Mouse (Mus musculus): Measurements from ENCODE around the gene Krt14.
A peak's percentile ranks its signal among the peaks of the same experiment; 100 is the strongest.
"Not testable (repeated sequence)": the region's sequence is repeated elsewhere in the genome, so short reads cannot be mapped to it uniquely, and the experiment has no call there.

The Krt14 gene

DNA sequence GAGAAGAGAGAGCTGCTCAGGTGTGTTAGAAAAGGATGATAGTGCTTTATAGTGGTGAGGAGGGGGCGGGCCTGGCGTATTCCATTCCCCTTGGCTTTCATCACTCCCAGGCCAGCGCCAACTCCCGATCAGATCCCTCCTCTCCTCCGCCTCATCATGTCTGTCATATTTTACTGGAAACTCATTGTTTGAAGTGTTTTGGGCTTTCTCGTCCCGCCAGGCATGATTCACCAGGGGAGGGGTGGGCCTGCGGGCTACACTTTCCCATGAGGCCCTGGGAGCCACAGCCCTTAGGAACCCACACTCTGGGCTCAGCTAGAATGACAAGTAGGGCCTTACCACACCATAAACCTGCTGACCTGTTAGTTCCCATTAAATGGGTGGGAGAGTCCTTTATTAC lies at the start of gene Krt14:
Gene Krt14, minus strand, starts transcription at position 51 of the 400 bp plus-strand sequence.
- no peak for DNase-seq (ENCODE audit: low spot score)

DNA sequence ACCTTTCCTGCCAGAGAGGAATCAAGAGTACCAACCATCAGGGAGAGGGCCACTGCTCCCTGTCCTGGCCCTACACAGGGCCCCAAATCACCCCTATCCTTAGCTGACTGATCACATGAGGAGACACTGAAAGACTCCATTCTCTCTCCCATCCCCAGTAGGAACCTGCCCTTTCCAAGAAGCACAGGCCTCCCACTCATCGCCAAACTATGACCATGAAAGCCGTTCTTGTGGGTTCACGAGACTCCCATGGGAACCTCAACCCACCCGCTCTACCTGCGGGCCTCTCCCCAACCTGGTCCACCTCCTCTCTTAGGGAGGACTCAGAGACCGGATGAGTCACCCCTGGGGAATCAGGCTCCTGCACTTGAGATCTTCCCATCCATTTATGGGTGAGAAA lies 48.2 kb upstream of the Krt14 start:
- no peak for DNase-seq (ENCODE audit: low spot score)

DNA sequence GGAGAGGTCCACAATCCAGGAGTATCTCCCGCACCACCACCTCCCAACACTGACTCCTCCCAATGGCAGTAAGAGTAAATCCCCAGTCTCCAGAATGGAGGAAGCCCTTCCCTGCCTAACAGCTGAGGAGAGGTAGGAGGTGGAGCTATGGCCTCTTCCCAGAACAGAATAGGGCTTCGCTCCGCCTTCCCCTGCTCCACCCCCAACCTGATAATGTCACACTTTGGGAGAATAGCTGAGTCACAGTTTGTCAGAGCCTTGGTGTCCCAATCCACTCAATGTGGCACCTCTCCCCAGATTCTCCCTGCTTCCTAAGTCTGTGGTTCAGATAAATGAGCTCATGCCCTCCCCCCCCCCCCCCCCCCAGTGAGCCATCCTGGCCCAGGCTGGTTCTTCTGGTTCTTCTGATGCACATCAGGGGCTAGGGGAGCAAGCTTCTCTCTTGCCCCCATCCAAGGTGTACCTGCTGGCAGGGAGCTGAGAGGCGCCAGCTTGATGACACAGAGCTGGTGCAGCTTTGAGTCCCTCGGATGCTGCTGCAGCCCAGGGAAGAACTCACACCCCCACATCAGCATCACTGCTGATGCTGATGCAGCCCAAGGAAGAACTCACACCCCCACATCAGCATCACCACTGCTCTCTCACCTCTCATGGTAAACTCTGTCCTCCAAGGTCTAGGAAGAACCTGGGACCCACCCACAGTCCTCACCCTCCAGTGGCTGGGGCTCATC lies 47.2 kb upstream of the Krt14 start:
- DNase-seq (ENCODE audit: low spot score): no peak

DNA sequence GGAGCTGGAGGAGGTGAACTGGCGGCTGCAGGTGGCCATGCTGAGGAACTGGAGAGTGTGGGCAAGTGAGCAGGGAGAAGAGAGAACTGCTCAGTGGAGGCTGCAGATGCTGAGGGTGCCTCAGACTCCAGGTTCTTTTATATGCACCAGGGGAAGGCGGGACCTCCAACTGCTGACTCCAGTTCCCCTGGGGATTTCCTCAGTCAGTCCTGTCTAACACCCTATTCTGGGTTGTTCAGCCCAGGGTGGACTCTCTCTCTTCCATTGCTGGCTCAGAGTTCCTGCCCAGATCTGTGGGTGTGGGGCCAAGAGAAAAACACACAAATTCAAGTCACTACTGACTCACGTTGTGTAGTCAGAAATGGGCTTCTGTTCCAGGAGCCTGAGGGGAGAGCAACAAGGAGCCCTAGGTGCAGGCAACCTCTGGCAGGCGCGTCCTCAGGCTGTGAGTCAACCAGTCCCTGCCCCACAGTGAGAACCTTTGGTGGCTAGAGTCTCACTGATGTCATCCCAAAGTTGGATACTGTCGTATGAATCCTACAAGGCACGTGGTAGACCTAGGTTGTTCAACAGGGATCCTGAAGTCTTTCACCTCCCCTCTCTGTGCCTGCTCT lies 41.6 kb upstream of the Krt14 start, which contains the start of gene Krt16:
Gene Krt16, minus strand, starts transcription at position 51 of the 614 bp plus-strand sequence.
- DNase-seq (ENCODE audit: low spot score): no peak

DNA sequence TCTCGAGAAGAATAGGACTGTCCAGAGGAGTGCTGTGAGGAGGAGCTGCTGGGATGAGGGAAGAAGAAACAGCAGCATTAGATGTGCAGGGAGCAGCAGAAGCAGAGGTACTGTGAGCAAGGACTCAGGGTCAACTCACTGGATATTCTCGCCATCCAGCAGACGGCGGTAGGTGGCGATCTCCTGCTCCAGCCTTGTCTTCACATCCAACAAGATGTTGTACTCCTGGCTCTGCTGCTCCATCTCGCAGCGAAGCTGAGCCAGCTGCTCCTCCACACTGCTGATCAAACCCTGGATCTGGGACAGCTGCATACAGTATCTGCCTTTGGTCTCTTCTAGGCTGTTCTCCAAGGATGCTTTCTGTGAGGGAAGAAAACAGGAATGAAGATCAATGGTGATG lies 39.1 kb upstream of the Krt14 start:
- not testable (repeated sequence) for DNase-seq (ENCODE audit: low spot score)

DNA sequence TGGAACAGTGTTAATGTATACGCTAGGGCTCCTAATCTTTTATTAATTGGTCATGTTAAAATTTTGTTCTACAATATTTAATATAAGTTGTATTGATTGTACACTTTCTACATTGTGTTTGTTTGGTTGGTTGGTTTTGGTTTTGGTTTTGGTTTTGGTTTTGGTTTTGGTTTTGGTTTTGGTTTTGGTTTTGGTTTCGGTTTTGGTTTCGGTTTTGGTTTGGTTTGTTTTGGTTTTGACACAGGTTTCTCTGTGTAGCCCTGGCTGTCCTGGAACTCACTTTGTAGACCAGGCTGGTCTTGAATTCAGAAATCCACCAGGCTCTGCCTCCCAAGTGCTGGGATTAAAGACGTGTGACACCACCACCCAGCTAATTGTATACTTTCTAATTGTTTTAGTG lies 32.9 kb upstream of the Krt14 start:
- DNase-seq (ENCODE audit: low spot score): not testable (repeated sequence)

DNA sequence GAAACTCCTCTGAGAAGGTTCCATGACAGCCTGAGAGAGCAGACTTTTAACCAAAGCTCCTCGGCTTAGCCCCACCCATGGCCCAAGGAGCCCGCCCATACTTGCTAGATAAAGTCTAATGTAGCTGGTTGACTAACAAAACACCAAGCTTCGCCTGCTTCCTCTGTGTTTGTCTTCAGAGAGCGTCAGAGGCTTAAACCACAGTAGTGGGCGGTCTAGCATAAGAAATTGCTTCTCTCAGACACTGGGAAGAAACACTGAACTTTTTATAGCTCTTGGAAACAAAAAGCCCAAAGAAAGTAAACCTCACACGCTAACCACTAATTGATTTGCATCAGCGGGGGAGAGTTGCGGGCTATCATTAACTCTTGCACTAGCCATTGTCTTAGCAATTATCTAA lies 14.4 kb upstream of the Krt14 start:
- DNase-seq (ENCODE audit: low spot score): no peak

DNA sequence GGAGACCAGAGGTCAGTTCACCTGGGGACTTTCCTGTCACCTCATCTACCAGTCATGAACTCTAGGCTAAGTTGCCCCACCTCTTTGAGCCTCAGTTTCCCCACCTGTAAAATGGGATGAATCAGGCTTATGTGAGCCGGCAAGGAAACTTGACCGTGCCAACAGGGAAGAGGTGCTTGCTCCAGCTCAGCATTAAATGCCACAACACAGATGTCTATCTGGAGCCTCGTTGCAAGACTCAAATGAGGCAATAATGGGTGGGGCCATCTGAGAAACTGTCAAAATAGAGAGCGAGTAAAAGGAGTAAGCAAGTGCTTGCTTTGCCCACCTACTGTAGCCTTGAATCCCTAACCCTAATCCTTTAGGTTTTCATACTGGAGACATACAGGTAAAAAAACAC lies 12.0 kb upstream of the Krt14 start:
- DNase-seq (ENCODE audit: low spot score): no peak

DNA sequence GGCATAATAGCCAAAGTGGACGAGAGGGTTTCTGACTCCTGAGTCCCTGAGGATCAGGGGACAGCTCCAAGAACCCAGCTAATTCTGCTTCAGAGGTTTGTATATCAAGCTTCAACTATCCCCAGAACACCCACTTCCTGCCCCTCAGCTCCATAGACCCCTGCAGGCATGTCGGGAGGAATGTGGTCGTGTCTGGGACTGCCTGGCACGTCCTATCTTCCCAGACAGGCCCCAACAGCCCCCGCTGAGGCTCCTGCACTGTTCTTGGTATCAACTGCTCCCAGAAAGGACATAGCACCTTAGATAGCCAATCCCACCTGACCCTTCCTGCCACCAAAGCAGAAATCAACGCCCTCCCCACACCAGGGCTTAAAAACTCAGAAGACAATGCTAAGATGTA lies 1.2 kb upstream of the Krt14 start:
- DNase-seq (ENCODE audit: low spot score): no peak

DNA sequence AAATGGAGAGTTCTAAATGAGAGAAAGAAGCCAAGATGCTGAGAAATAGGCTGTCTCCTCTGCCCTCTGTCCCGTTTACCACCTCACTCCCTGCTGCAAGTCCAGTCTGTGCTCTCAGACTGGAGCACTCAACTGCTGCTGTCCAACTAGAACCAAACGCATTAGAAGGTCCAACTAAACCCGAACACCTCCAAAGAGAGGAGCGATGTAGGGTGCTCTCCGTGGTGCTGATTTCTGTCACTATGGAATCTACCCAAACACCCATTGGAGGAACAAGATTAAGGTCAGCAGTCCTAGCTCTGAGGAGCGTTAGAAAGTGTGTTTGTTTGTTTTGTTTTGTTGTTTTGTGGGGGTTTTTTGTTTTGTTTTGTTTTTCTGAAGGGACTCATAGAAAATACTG lies 3.9 kb downstream of the Krt14 start:
- DNase-seq (ENCODE audit: low spot score): no peak

DNA sequence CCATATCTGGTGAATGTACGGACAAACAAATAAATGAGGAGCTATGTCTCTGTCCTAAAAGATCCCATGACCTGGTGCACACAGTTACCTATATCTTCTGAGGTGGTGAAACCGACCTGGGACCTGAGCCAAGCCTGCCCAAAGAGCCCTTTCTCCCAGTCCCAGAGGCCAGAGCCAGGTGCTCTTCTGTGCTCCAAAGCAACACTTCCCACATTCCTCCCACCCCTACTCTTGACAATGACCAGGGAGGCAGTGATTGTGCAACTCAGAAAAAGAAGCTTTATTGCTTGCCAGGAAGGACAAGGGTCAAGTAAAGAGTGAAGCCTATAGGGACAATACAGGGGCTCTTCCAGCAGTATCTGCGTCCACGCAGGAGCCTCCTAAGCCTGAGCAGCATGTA lies 4.4 kb downstream of the Krt14 start:
- DNase-seq (ENCODE audit: low spot score): no peak

DNA sequence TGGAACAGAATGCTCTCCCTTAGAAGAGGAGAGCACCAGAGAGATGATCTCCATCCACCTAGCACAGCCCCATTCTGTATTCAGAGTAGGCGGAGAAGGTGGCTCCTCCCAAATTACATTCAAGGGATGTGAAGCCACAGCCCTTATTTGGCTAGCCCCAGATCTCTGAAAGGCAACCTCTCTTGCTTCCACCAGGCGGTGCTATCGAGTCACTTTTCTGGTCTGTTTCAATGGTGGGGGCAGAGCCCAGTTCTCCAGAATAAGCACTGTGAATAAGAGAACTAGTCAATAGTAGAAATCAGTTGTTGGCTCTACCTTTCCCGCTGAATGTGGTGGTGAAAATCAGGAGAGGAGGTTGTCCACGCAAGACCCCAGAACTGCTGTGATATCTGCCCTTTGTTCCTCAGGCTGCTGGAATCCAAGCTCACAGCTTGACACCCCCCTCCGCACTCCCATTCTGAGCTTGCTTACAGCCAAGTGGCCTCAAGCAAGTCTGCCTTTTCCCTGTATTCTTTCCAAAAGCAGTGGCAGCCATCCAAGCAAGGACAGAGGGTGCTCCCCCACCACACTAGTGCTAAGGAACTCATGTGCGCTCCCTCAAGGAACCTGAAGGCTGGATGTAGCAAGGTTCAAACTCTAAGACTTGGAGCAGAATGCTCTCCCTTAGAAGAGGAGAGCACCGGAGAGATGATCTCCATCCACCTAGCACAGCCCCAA lies 7.1 kb downstream of the Krt14 start:
- no peak for DNase-seq (ENCODE audit: low spot score)

DNA sequence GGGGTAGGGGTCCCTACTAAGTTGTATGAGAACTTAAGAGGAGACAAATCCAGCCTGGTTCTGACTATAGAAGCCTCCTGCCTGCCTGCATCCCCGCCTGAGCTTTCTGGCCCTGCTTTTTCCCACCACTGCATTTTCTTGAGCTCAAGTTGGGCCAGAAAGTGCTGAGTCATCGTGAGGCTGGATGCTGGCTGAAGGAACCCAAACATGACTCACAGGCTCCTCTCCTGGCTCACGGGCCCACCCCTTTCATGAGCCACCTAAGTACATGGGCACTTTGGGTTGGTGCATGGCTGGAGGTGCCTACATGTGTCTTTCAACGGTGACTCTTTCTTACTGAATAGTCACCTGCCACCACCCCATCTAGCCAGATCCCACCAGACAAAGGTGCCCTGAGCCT lies 8.7 kb downstream of the Krt14 start:
- no peak for DNase-seq (ENCODE audit: low spot score)

DNA sequence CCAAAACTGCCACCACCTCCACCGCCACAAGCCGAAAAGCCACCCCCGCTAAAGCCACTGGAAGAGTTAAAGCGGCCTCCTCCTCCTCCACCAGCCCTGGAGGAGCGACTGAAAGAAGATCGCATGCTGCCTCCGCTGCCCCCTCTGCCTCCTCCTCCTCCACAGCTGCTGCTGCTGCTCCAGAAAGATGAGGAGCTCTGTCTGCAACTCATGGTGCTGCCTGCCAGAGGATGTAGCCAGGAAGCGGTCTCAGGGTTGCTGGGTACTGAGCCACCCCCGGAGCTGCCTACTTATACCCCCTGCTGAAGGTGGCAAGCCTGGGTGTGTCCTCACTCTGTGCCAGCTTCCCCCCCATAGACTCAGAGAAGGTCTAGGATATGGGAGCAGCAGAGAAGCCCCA lies 14.4 kb downstream of the Krt14 start, which contains the start of gene Krt9:
Gene Krt9, minus strand, starts transcription at position 255 of the 400 bp plus-strand sequence.
- no peak for DNase-seq (ENCODE audit: low spot score)

DNA sequence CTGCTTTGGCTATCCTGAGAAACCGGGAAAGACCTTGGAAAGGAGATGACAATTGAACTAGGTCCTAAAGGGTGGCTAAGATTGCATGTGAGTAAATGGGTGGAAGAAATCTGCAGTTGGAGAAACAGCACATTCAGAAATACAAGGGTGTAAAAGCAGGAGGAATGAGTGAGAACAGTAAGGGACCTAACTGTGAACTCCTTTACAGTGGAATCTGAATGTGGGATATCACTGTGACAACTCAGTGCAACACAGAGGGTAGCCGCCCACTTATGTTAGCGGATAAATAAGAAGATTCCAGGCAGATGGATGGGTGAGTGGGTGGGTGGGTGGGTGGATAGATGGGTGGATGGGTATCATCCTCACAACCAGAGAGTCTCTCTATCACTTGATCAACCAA lies 15.5 kb downstream of the Krt14 start:
- DNase-seq (ENCODE audit: low spot score): no peak

DNA sequence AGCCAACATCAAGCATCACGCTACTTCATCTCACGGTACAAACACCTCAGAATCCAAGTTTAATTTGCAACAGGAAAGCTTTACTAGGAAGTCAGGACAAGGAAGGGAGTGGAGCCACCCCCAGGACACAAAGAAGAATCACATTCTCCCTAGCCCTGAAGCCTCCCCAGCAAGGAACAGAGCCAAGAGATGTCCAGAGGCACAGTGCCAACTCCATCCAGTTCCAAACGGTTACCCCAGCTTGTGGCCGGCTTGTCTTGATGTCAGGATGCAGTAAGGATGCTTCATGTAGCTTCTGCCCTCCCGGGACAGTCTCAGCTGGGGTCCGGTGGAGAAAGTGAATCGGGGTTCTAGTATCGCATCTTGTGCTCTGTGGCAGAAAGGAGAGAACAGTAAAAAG lies 20.6 kb downstream of the Krt14 start:
- DNase-seq (ENCODE audit: low spot score): no peak

DNA sequence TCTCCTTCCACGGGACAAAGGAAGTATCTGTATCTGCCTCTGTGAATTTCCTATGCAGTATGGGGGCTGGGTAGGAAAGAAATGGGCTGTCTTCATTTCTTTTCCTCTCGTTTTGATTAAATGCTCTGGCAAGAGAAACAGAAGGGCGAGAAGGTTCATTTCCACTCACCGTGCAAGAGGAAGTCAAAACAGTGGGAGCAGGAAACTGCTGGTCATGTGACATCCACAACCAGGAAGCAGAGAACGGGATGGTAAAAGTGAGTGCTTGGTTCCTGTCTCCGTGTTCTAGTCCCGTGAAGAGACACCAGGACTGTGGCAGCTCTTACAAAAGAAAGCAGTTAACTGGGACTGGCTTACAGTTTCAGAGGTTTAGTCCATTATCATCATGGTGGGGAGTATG lies 25.6 kb downstream of the Krt14 start:
- DNase-seq (ENCODE audit: low spot score): no peak

DNA sequence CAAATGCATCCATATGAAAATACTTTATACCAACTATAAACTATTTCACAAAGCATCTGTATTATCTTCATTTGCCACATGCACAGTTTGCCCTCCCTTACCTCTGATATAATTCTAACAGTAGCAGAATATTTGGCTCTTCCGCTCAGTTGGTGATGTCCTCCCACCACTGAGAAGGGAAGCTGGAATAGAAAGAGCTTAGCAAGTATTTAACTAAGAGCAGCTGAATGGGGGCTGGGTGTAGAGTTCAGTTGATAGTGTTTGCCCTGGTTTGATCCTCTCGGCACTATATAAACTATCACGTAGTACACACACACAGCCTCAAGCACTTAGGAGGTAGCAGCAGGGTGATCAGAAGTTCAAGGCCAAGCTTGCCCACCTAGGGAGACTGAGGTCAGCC lies 28.1 kb downstream of the Krt14 start:
- DNase-seq (ENCODE audit: low spot score): no peak

DNA sequence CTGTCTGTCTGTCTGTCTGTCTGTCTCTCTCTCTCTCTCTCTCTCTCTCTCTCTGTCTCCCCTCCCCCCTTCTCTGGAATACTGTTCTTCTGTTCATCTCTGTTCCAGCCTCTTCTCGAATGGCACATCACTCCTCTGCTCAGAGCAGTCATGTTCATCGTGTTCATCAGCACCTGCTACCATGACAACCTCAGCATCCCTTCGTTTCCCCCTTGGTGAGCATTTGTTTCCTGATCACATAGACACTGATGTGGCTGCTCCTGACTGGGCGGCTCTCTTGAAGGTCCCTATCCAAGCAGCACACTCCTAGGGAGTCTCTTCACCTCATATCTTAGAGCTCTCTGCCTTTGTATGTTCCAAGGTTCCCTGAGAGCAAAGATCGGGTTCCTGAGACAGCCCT lies 29.0 kb downstream of the Krt14 start:
- no peak for DNase-seq (ENCODE audit: low spot score)

DNA sequence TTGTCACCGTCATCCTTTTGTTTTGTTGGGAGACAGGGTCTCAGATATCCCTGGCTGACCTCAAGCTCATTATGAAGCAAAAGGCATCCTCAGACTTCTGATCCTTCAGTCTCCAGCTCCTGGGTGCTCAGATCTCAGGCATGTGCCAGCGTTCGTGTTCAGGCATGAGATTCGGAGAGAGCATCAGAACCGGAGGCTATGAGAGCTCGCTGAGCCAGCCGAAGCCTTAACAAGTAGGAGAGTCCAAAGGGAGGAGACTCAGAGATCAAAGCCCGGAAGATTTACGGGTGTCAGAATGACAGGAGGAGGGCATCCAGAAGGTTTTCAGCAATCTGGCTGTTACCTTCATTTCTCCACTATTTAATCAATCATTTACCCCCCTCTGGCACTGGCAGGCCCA lies 30.6 kb downstream of the Krt14 start:
- no peak for DNase-seq (ENCODE audit: low spot score)

DNA sequence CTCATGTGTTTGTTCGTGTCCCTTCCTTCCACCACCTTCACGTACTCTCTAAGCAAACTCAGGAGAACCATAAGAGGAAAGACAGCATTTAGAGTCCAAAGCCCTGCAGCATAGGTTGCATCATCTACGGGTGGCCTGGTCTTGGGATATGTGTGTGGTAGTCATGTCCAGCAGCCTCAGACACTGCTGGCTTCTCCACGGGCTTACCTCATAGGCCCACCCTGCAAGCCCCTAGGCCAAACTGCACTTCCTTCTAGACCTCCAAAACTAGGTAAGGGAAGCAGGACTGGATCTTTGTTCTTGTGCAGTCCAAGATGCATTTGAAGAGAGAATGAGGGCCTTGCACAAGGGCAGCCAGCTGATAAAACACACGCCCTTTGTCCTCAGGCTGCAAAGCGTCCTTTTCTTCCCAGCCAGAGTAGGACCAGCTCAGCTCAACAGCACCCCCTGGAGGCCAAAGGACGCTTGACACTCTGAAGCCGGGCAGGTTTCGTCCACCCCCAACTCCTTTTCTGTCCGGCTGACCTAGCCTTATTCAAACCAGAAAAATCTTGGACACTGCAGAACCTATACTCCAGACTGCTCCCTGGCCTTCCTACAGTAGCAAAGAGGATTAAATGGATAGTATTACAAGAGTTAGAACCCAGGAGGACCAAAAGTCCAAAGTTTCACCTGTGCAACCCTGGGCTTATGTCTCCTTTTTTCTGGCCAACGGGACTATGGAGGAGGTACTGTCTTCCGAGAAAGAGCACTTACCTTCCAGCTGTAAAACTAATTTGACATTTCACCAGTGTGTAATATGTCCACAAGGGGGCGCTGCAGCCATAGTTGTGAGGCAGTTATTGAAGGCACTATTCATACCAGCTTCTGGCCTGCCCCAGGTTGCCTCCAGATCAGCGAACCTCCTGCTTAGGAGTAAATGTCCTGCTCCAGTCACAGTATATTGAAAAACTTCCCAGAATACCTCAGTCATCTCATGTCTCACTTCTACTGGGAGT lies 38.3 kb downstream of the Krt14 start:
- peak; percentile 15 for DNase-seq (ENCODE audit: low spot score)

DNA sequence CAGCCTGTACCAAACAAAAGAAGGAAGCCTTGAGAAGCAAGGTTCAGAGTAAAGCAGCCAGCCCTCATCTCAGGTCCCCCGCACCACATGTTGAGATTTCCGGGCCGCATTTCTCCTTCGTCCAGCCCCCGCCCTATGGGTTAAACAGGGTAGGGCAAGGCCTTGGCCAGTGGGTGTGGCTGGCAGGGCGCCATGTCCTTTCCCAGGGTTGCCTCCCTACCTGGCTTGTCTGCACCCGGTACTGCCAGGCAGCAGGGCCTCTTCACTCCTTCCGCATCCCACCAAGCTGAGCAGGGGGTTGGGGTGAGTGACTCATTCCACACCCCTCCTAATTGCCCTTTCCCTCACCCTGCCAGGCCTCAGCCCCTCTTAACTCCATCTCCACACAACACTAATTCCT lies 39.3 kb downstream of the Krt14 start:
- DNase-seq (ENCODE audit: low spot score): no peak

Data from T-cell, adult 2 months (primary cell).